Mouse (Mus musculus): Measurements from ENCODE around the gene Mtor.

Mtor gene

DNA sequence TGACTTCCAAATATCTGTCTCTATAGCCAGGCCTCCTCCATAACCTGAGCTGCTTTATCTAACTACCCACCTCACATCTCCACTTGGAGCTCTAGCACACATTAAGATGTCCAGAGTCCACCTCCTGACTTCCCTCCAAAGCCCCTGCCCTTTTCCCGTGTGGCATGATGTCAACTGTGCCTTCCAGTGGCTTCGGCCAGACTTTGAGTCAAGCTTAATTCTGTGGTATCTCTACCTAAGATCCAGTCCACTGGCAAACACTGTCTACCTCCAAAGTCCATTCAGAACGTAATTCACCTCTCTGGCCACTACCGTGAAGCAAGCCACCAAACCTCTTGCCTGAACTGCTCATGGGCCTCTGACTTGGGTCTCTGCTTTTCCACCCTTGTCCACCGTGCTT, 6.5 kb upstream of the Mtor start:
- no peak for DNase-seq (ENCODE audit: low read depth, low spot score)

GRCm38 (mm10) chr4:148442598-148442997, 5.8 kb upstream of the Mtor start:
- DNase-seq (ENCODE audit: low read depth, low spot score), result no peak

GRCm38 (mm10) chr4:148444250-148444967, 4.0 kb upstream of the Mtor start, which contains the start of gene Ubiad1:
TSS of gene Ubiad1 (minus strand) at chr4:148444771.
- peak; percentile 79 for DNase-seq (ENCODE audit: low read depth, low spot score)

- DNase-seq (ENCODE audit: low read depth, low spot score), result peak; percentile 64
Observed at GRCm38 (mm10) chr4:148448853-148449245, 438 bp downstream of the Mtor start.

- no peak for DNase-seq (ENCODE audit: low read depth, low spot score)
Observed at GRCm38 (mm10) chr4:148453707-148454106, 5.3 kb downstream of the Mtor start.

- DNase-seq (ENCODE audit: low read depth, low spot score), result no peak
Observed at GRCm38 (mm10) chr4:148455477-148456025, 7.1 kb downstream of the Mtor start.

- no peak for DNase-seq (ENCODE audit: low read depth, low spot score)
Observed at GRCm38 (mm10) chr4:148460656-148461284, 12.4 kb downstream of the Mtor start.

- DNase-seq (ENCODE audit: low read depth, low spot score), result no peak
Observed at GRCm38 (mm10) chr4:148461772-148462171, 13.4 kb downstream of the Mtor start.

- DNase-seq (ENCODE audit: low read depth, low spot score), result no peak
Observed at GRCm38 (mm10) chr4:148462717-148463116, 14.3 kb downstream of the Mtor start.

GRCm38 (mm10) chr4:148463208-148463960, 15.0 kb downstream of the Mtor start:
- DNase-seq (ENCODE audit: low read depth, low spot score), result no peak

DNA sequence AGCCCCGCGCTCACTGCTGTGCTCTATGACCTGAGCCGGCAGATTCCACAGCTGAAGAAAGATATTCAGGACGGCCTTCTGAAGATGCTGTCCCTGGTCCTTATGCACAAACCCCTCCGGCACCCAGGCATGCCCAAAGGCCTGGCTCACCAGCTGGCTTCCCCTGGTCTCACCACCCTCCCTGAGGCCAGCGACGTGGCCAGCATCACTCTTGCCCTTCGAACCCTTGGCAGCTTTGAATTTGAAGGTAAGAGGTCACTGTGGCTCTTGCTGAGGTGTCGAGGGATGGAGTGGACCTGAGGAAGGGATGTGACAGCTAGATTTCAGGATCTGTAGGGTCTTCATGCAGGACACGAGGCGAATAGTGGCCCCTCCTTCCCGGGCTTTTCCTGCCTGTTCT, 15.9 kb downstream of the Mtor start:
- DNase-seq (ENCODE audit: low read depth, low spot score), result no peak

DNA sequence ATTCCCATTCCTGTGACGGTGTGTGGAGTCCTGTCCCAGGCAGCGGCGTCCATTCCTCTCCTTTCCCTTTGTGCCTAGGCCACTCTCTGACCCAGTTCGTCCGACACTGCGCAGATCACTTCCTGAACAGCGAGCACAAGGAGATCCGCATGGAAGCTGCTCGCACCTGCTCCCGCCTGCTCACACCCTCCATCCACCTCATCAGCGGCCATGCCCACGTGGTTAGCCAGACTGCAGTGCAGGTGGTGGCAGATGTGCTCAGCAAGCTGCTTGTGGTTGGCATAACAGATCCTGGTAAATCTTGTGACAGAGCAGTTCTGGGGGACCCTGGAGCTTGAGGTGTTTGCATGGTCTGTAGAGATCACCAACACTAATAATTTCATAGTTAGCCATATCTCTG, 16.5 kb downstream of the Mtor start:
- DNase-seq (ENCODE audit: low read depth, low spot score), result no peak

DNA sequence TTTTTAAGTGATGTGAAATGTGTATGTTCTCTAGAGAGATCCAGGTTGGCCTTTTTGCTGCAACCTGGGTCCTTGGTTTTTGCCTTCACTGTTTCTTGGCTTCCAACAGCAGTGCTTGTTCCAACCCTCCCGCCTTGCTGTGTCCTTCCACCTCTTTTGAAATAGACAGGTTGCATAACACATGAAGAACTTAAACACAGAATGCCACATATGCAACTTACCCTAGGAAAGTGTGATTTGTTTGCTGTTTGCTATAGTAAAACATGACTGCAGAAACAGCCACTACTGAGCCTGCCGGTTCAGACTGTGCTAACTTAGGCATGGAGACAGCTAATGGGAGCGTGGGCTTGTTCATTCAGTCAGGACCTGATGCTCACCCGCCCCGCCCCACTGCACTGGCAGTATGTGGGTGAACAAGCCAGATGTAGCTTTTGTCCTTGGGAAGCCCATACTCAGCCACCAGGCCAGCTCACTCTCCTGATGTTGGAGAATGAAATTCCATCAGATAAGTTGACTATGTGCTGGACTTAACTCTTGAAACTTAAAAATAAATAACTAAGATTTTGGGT, 18.2 kb downstream of the Mtor start:
- no peak for DNase-seq (ENCODE audit: low read depth, low spot score)

DNA sequence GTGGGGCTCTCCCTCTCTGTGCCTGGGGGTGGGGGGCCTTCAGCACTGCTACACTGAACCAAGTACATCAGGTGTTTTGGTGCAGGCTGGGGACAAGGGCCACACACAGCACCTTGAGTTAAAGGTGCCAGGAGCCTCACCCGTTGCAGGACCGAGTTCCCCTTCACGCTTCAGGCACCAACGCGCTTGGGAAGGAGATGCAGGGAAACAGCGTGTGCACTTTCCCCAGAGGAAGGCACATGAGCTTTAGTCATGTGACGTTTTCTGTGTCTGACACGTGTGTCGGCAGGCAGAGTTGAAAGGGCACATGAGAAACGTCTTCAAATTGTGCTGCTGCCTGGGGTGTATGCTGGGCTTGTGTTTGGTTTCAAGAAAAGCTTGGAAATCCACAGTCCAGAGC, 20.0 kb downstream of the Mtor start:
- no peak for DNase-seq (ENCODE audit: low read depth, low spot score)

DNA sequence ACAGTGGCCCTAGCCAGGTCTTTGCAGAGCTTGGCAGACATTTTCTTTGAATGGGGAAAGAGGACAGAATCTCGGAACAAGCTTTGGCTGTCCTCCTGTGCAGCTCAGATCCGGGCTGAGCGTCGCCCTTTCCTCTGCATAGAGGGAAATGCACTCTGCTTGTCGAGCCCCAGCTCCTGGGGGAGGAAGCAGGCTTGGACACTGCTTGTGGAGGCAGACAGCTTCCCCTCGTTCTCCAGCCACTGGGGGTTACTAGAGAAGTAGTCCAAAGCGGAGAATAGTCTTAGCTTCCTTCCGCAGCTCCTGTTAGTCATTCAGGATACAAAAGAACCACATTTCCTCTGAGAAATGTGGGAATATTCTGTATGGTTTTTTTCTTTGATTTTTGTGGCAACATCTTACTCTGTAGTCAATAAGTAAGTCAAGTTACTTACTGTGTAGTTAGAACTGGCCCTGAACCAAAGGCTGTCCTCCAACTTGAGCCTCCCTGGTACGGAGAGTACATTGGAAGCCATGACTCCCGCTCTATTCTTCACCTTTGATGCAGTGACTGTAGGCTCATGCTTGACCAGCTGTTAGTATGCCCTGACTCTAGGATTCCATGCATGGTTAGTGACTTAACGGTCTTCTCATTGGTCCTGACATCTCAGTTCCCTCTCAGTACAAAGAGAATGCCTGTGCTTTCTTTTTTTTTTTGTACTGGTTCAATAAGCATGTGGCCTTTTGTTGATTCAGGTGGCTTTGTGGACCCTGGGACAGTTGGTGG, 21.3 kb downstream of the Mtor start:
- DNase-seq (ENCODE audit: low read depth, low spot score), result no peak

- DNase-seq (ENCODE audit: low read depth, low spot score), result no peak
Observed at GRCm38 (mm10) chr4:148471363-148471806, 23.0 kb downstream of the Mtor start.

DNA sequence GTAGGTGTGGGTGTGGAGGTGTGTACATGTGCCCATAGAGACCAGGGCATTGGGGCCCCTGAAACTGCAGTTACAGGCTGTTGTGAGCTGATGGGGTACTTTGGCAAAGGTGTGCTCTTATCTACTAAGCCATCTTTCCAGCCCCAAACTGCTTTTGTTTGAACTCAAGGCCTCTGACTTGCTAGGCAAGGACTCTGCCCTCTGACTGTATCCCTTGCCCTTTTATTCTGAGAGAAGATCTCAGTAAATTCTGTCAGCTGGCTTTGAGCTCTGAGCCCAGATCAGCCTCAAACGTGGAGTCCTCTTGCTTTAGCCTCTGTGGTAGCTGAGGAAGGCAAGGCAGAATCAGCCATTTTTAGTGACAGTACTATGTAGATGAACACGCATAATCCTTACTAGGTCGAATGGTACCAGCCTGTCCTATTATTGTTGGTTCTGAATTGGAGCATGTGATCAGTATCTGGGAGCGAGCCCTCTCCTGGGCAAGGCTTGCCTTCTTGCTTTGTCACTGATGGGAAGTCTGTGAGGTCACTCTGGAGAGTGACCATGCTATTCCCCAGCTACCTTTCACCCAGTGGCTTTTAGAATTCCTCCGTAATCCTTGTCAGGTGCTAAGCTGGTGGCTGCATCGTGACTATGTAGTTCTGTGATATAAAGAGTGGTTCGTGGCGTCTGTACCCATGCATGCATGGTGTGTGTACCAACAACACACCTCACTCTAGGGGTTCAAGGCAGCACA, 24.2 kb downstream of the Mtor start:
- DNase-seq (ENCODE audit: low read depth, low spot score), result no peak

DNA sequence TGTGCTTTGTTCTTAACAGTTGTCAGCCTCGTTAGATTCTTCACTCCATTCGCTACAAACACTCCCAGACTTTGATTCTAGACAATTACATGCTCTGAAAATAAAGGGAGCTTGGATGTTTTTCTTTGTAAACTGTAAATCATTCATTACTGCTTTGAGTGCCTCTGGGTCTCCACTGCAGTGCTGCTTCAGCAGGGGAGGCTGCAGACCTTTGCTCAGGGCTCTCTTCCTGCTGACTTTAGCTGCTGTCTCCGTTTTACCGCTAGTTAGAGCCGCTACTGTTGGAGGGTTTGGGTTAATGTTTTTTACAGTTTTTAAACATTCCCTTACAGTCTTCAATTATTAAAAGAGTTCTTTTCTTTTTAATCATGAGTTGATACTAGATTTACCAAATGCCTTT, 25.1 kb downstream of the Mtor start:
- DNase-seq (ENCODE audit: low read depth, low spot score), result no peak

DNA sequence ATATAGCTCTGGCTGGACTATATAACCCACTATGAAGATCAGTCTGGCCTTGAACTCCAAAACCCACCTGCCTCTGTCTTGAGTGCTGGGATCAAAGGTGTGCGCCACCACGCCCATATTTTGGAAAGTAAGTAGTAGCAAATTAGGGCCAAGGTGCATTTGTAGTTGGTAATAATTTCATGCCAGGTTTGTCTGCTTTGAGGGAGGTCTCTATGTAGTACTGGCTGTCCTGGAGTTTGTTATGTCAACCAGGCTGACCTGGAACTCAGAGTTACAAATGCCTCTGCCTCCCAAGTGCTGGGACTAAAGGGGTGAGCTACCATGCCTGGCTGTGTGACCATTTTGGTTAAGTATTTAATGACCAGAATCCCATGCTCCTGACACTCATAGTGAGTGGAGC, 31.8 kb downstream of the Mtor start:
- no peak for DNase-seq (ENCODE audit: low read depth, low spot score)

- DNase-seq (ENCODE audit: low read depth, low spot score), result no peak
Observed at GRCm38 (mm10) chr4:148481557-148482168, 33.3 kb downstream of the Mtor start.

Measured in CD4-positive helper T cell, adult 2 months (primary cell).